Mouse (Mus musculus) myocyte (in vitro differentiated cells): ENCODE data around the gene Mrps5.

Experiments used
- CEBPB ChIP-seq: IDR thresholded peaks from 2 replicates; pipeline ENCODE4 v1.6.1; 2011; ENCODE audit warnings: mild to moderate bottlenecking, moderate library complexity; ENCODE audit not compliant: poor library complexity, insufficient read depth, severe bottlenecking
- E2F4 ChIP-seq: IDR thresholded peaks from one replicate; pipeline ENCODE4 v1.6.1; 2011; ENCODE audit warnings: mild to moderate bottlenecking, control low read depth, moderate library complexity; ENCODE audit not compliant: insufficient read depth
- MAX ChIP-seq: IDR thresholded peaks from one replicate; pipeline ENCODE4 v1.6.1; 2011; ENCODE audit warnings: low read depth, mild to moderate bottlenecking, control low read depth
- MYOD1 ChIP-seq, 3 experiments: IDR thresholded peaks; one replicate each; pipeline ENCODE4 v1.6.1; 2011; ENCODE audit warnings: control low read depth in 2 of 3, low read depth in 2 of 3, mild to moderate bottlenecking in 2 of 3, moderate library complexity in 1 of 3; ENCODE audit not compliant: insufficient read length in 2 of 3, control insufficient read depth in 1 of 3
- MYOG ChIP-seq, 3 experiments: IDR thresholded peaks; one replicate each; pipeline ENCODE4 v1.6.1; 2011; ENCODE audit warnings: control low read depth in 2 of 3, low read depth in 2 of 3, mild to moderate bottlenecking in 2 of 3; ENCODE audit not compliant: insufficient read length in 2 of 3, control insufficient read depth in 1 of 3, insufficient read depth in 1 of 3
- POLR2A ChIP-seq: IDR thresholded peaks from one replicate; pipeline ENCODE4 v1.6.1; 2011; ENCODE audit warnings: low read depth, mild to moderate bottlenecking, control low read depth, moderate library complexity; ENCODE audit not compliant: insufficient read length
- POLR2AphosphoS2 ChIP-seq: IDR thresholded peaks from one replicate; pipeline ENCODE4 v1.6.1; 2011; ENCODE audit warnings: low read depth, control low read depth; ENCODE audit not compliant: insufficient read length
- REST ChIP-seq: IDR thresholded peaks from one replicate; pipeline ENCODE4 v1.6.1; 2011; ENCODE audit warnings: mild to moderate bottlenecking, control low read depth, moderate library complexity; ENCODE audit not compliant: insufficient read depth, insufficient read length
- TCF12 ChIP-seq: IDR thresholded peaks from one replicate; pipeline ENCODE4 v1.6.1; 2011; ENCODE audit warnings: mild to moderate bottlenecking, control low read depth; ENCODE audit not compliant: poor library complexity, insufficient read depth, severe bottlenecking
- USF1 ChIP-seq: IDR thresholded peaks from one replicate; pipeline ENCODE4 v1.6.1; 2011; ENCODE audit warnings: low read depth, mild to moderate bottlenecking, control low read depth, moderate library complexity

DNA sequence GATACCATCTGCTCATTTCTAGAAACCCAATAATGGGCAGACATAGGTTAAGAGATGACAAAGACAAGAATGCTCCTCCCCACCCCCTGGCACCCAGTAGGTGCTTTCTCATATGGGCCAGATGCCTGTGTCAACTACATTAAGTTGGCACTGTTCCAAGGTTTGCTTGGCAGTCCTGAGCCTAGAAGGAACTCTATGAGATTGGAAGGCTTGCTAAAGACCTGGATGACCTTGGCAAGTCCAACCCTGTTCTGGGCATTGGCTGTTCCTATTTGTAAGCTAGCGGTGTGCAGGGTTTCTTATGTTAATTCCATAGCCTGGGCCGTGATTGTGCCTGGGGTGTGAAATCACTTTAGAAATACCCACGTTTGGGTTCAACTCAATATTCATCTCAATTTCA lies 67.8 kb downstream of the Mrps5 start:
- no peak for TF ChIP-seq USF1
- TF ChIP-seq POLR2A = no peak
- no peak for TF ChIP-seq CEBPB
- no peak for TF ChIP-seq E2F4
- no peak for TF ChIP-seq MAX
- TF ChIP-seq MYOD1 (IDR thresholded peaks at IDR 0.05; ENCODE audit: control insufficient read depth in 1 of 3, insufficient read length in 2 of 3, low read depth in 2 of 3) = no peak
- TF ChIP-seq MYOG (IDR thresholded peaks at IDR 0.05; ENCODE audit: control insufficient read depth in 1 of 3, insufficient read depth in 1 of 3, insufficient read length in 2 of 3, low read depth in 2 of 3) = no peak
- no peak for TF ChIP-seq TCF12
- no peak for TF ChIP-seq POLR2AphosphoS2
- no peak for TF ChIP-seq REST
